Mouse (Mus musculus): ENCODE measurements around the gene Ampd2. TPM values are rescaled to one million over a fixed set of nuclear protein-coding genes. Genes with fewer than 3 reads are reported as not detected.

Ampd2 gene
- polyA plus RNA-seq, 1 experiment from 2014 or later, result 29.4 TPM

- Histone ChIP-seq H3K9ac (no peak overlapping the region), H3K4me1 (peaks cover 19% of the 10 kb centered on the region), H3K4me3 (no peak overlapping the region), H3K27ac (replicated peaks) (no peak overlapping the region), H3K36me3 (peaks cover 9% of the 10 kb centered on the region), H3K27me3 (replicated peaks) (no peaks in the 10 kb centered on the region), H3K4me2 (no peak overlapping the region), H3K9me3 (no peaks in the 10 kb centered on the region)
- ATAC-seq (ENCODE audit: extremely low read depth, insufficient number of reproducible peaks, low FRiP score, low TSS enrichment), result no peak
- WGBS, result 66% methylated on average over 6 of the region's 6 CpGs
Observed at GRCm38 (mm10) chr3:108067370-108067934, 19.0 kb downstream of the Ampd2 start.

- no peak for ATAC-seq (ENCODE audit: extremely low read depth, insufficient number of reproducible peaks, low FRiP score, low TSS enrichment)
Observed at GRCm38 (mm10) chr3:108065551-108065950, 20.9 kb downstream of the Ampd2 start.

GRCm38 (mm10) chr3:108064672-108065071 is 21.8 kb downstream of the Ampd2 start:
- WGBS, result 47% methylated on average over 4 of the region's 4 CpGs
- Histone ChIP-seq H3K9ac (no peak overlapping the region), H3K4me3 (no peak overlapping the region), H3K4me1 (peaks cover 14% of the 10 kb centered on the region), H3K9me3 (no peaks in the 10 kb centered on the region), H3K27ac (replicated peaks) (no peak overlapping the region), H3K27me3 (replicated peaks) (no peaks in the 10 kb centered on the region), H3K36me3 (no peaks in the 10 kb centered on the region), H3K4me2 (no peak overlapping the region)
- ATAC-seq (ENCODE audit: extremely low read depth, insufficient number of reproducible peaks, low FRiP score, low TSS enrichment), result no peak

More at GRCm38 (mm10) chr3:108065551-108065950, 20.9 kb downstream of the Ampd2 start:
- Histone ChIP-seq H3K27ac (replicated peaks) (no peak overlapping the region), H3K9me3 (no peaks in the 10 kb centered on the region), H3K4me3 (no peak overlapping the region), H3K9ac (no peak overlapping the region), H3K4me2 (no peak overlapping the region), H3K27me3 (replicated peaks) (no peaks in the 10 kb centered on the region), H3K4me1 (peaks cover 19% of the 10 kb centered on the region), H3K36me3 (no peaks in the 10 kb centered on the region)
- WGBS, result 75% methylated on average over 9 of the region's 9 CpGs

GRCm38 (mm10) chr3:108062648-108063047 is 23.8 kb downstream of the Ampd2 start:
- Histone ChIP-seq H3K9me3 (no peaks in the 10 kb centered on the region), H3K27ac (replicated peaks) (no peak overlapping the region), H3K4me2 (no peak overlapping the region), H3K4me3 (no peak overlapping the region), H3K9ac (no peak overlapping the region), H3K36me3 (no peaks in the 10 kb centered on the region), H3K27me3 (replicated peaks) (no peaks in the 10 kb centered on the region), H3K4me1 (no peaks in the 10 kb centered on the region)
- ATAC-seq (ENCODE audit: extremely low read depth, insufficient number of reproducible peaks, low FRiP score, low TSS enrichment), result no peak
- WGBS, result 79% methylated on average over 8 of the region's 8 CpGs

- H3K4me3 ChIP-seq, result peak overlapping the region; percentile 19; the same call in 1 of the 2 replicates
Observed at GRCm38 (mm10) chr3:108061420-108061819, 25.0 kb downstream of the Ampd2 start.

GRCm38 (mm10) chr3:108050493-108050892 is 36.0 kb downstream of the Ampd2 start:
- Histone ChIP-seq H3K4me2 (no peak overlapping the region), H3K9ac (no peak overlapping the region), H3K4me3 (no peak overlapping the region), H3K36me3 (no peaks in the 10 kb centered on the region), H3K4me1 (no peaks in the 10 kb centered on the region), H3K27me3 (replicated peaks) (0 out of 2 replicates have a peak, but pooled peaks cover 3% of the 10 kb centered on the region), H3K27ac (replicated peaks) (no peak overlapping the region), H3K9me3 (no peaks in the 10 kb centered on the region)
- no peak for ATAC-seq (ENCODE audit: extremely low read depth, insufficient number of reproducible peaks, low FRiP score, low TSS enrichment)
- 87% methylated on average over 5 of the region's 5 CpGs for WGBS

More at GRCm38 (mm10) chr3:108061420-108061819, 25.0 kb downstream of the Ampd2 start:
- no peak overlapping the region for H3K27ac ChIP-seq (replicated peaks)
- H3K9ac ChIP-seq, result no peak overlapping the region
- no peaks in the 10 kb centered on the region for H3K36me3 ChIP-seq
- H3K4me1 ChIP-seq, result no peaks in the 10 kb centered on the region
- H3K27me3 ChIP-seq (replicated peaks), result no peaks in the 10 kb centered on the region
- WGBS, result 18% methylated on average over 7 of the region's 7 CpGs
- H3K9me3 ChIP-seq, result no peaks in the 10 kb centered on the region
- no peak for ATAC-seq (ENCODE audit: extremely low read depth, insufficient number of reproducible peaks, low FRiP score, low TSS enrichment)
- H3K4me2 ChIP-seq, result peak overlapping the region; percentile 60

GRCm38 (mm10) chr3:108048306-108048705 is 38.1 kb downstream of the Ampd2 start:
- WGBS, result 52% methylated on average over 3 of the region's 3 CpGs
- no peaks in the 10 kb centered on the region for H3K9me3 ChIP-seq
- H3K4me2 ChIP-seq, result no peak overlapping the region
- no peak for ATAC-seq (ENCODE audit: extremely low read depth, insufficient number of reproducible peaks, low FRiP score, low TSS enrichment)
- H3K27ac ChIP-seq (replicated peaks), result no peak overlapping the region
- no peaks in the 10 kb centered on the region for H3K36me3 ChIP-seq
- H3K4me1 ChIP-seq, result peaks cover 10% of the 10 kb centered on the region
- H3K4me3 ChIP-seq, result no peak overlapping the region
- H3K27me3 ChIP-seq (replicated peaks), result no peaks in the 10 kb centered on the region
- no peak overlapping the region for H3K9ac ChIP-seq

GRCm38 (mm10) chr3:108046944-108047655 is 39.4 kb downstream of the Ampd2 start:
- no peak for ATAC-seq (ENCODE audit: extremely low read depth, insufficient number of reproducible peaks, low FRiP score, low TSS enrichment)
- H3K4me3 ChIP-seq, result no peak overlapping the region
- no peak overlapping the region for H3K9ac ChIP-seq
- no peaks in the 10 kb centered on the region for H3K9me3 ChIP-seq
- no peaks in the 10 kb centered on the region for H3K36me3 ChIP-seq
- H3K4me2 ChIP-seq, result no peak overlapping the region
- no peak overlapping the region for H3K27ac ChIP-seq (replicated peaks)
- H3K27me3 ChIP-seq (replicated peaks), result no peaks in the 10 kb centered on the region
- WGBS, result 80% methylated on average over 2 of the region's 2 CpGs
- H3K4me1 ChIP-seq, result peaks cover 10% of the 10 kb centered on the region

GRCm38 (mm10) chr3:108044394-108045140 is 41.9 kb downstream of the Ampd2 start, which contains the start of gene Gstm4:
TSS of gene Gstm4 (minus strand) at chr3:108044894.
- Histone ChIP-seq H3K27me3 (replicated peaks) (no peaks in the 10 kb centered on the region), H3K4me3 (peak within 1 kb of the TSS; percentile 65), H3K9me3 (no peaks in the 10 kb centered on the region), H3K4me1 (peaks cover 10% of the 10 kb centered on the region), H3K36me3 (no peaks in the 10 kb centered on the region), H3K9ac (peak within 1 kb of the TSS; percentile 79), H3K4me2 (peak within 1 kb of the TSS; percentile 72), H3K27ac (replicated peaks) (peak within 1 kb of the TSS; percentile 74)
- WGBS, result 4% methylated on average over 29 of the region's 29 CpGs
- ATAC-seq (ENCODE audit: extremely low read depth, insufficient number of reproducible peaks, low FRiP score, low TSS enrichment), result peak; percentile 85

- Histone ChIP-seq H3K27ac (replicated peaks) (no peak overlapping the region), H3K9me3 (no peaks in the 10 kb centered on the region), H3K27me3 (replicated peaks) (peaks cover 8% of the 10 kb centered on the region), H3K9ac (no peak overlapping the region), H3K4me1 (no peaks in the 10 kb centered on the region), H3K36me3 (no peaks in the 10 kb centered on the region), H3K4me2 (no peak overlapping the region), H3K4me3 (no peak overlapping the region)
- ATAC-seq (ENCODE audit: extremely low read depth, insufficient number of reproducible peaks, low FRiP score, low TSS enrichment), result no peak
- 62% methylated on average over 5 of the region's 5 CpGs for WGBS
Observed at GRCm38 (mm10) chr3:108033156-108033555, 53.3 kb downstream of the Ampd2 start.

GRCm38 (mm10) chr3:108032113-108032512 is 54.3 kb downstream of the Ampd2 start:
- Histone ChIP-seq H3K27ac (replicated peaks) (no peak overlapping the region), H3K9ac (no peak overlapping the region), H3K4me3 (no peak overlapping the region), H3K9me3 (no peaks in the 10 kb centered on the region), H3K4me1 (no peaks in the 10 kb centered on the region), H3K4me2 (no peak overlapping the region), H3K36me3 (no peaks in the 10 kb centered on the region), H3K27me3 (replicated peaks) (peaks cover 8% of the 10 kb centered on the region)
- ATAC-seq (ENCODE audit: extremely low read depth, insufficient number of reproducible peaks, low FRiP score, low TSS enrichment), result no peak
